Mouse (Mus musculus) cerebellum, postnatal 14 days (tissue): ENCODE data around the gene Scn4b.

Experiments
- DNase-seq, 2 experiments: peaks; one replicate each; pipeline ENCODE4 v3.0.0; 2021; ENCODE audit warnings: mixed read lengths in 2 of 2

The Scn4b gene

DNA sequence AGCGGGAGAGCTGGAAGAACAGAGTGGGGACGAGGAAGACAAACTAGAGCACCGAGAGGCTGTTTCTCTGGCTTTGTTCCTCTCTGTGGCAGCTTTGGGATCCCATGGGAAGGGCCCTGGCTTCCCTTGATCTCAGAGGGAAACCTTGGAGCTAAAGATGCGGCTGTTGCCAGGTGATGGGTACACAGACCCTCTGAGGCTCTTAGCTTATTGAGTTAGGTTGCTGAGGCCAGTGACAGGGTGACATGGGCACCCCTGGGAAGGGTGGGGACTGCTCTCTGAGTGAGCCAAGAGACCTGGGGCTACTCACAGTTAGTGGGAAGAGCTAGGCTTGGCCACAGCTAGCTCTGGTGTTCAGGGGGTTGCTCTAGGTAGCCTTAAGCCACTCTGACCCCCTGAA lies 57.3 kb downstream of the Scn4b start:
- no peak for DNase-seq

DNA sequence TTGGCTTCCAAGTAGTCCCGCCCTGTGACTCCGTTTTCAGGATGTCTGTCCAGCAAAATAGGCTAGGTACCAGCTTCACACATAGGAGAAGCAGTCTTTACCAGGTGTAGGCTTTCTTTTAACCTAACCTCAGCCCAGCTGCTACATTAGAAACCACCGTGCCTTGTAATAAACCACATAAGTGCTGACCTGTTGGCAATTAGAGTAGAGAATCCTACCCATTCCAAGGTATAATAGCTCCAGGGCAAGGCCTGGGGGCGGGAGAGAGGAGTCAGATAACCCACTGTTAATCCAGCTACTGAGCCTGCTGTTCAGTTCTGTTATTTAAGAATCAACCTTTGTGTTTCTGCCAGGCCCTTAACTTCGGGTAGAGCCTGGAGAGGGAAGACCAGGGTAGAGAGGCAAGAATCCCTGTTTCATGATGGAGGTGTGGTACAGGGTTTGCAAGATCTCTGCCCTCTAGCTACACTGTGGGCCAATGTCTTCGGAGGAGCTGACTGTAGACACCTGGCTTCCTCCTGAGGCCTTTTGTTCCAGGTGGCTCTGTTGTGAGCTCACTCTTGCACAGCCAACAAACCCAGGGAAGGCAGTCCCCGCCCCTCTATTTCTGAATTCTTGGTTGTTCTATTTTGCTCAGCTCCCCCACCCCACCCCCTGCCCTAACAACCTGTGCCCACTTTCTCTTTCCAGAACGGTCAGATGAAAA lies 58.1 kb downstream of the Scn4b start:
- DNase-seq: no peak

DNA sequence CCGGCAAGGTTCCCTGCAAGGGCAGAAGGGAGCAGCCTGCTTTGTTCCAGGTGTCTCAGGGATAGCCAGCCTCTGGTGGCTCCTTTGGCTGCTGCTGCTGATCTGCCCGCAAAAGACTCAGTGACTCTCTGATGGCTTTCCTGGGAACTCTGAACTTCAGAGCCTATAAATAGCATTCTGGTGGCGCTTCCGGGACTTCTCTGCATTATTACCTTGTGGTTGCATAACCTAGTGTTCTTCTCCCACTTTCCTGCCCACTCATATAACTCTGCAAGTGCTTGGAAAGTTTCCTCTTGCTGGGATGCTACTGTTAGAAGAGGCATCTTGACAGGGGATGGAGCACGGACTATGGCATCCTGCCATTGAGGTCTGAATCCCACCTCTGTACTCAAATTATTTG lies 59.4 kb downstream of the Scn4b start:
- DNase-seq: no peak

DNA sequence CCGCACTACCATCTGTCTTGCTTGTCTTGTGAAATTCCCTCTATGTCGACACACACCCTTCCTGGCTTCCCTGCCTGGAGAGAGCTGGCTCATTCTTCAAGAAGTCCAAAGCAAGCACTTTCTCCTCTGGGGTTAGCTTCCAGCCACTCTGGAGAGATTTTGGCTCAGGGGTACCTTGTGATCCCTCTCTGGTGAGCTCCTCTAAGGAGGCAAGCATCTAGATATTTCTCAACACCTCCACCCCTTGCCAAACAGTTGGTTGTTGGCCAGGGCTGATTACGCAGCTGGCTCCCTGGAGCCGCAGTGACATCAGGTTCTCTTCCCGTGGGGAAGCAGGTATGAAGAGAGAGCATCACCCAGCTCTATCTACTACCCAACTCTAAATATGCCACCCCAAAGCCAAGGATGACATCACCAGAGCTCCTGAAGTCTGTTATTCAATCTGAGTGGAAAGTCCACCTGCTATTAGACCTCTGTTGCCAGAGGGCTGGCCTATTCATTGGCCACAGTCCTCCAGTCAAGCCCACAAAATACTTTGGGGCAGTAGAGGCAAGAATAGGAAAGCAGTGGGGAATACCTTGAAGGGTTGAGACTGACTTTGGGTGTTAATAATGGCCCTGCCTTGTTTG lies 63.2 kb downstream of the Scn4b start:
- DNase-seq: no peak

DNA sequence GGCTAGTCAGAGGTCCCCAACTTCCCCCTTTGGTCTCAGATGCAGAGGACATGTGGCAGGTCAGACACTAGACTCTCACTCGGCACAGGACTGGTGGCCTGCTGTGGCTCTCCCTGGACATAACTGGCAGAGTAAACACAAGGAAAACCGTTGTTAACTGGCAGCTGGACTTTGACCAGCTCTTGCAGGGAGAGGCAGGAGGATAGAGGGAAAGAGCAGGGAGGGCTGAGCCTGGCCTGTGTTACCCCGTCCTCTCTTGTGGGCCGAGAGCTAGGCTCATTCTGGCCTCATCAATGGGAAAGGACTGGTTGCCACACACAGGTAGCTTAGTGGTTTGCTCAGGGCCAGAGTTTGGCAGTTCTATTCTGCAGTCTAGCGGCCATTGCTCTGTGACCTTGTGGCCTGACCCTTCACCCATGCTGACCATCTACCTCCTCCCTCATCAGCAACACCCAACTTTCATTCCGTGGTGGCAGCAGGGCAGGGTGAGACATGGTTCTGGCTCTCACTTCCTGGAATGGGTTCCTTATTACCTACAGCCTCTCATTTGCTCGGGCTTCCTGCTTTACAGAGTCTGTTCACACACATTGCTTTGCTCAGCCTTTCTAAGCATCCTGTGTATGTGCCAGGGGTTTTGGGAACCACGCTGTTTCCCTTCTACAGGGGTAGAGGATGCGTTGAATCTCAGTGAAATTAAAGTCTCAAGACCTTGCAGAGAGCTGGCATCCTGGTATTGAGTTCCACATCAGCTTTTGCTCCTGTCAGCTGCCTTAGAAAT lies 64.0 kb downstream of the Scn4b start:
- DNase-seq: no peak
